Mouse (Mus musculus): ENCODE measurements at regions not wholly inside any gene's neighbourhood (a gene's known extent, or its start where the extent isn't known, plus 50 kb on each side); places are given as distances from the start of the nearest gene placed in this dataset.

DNA sequence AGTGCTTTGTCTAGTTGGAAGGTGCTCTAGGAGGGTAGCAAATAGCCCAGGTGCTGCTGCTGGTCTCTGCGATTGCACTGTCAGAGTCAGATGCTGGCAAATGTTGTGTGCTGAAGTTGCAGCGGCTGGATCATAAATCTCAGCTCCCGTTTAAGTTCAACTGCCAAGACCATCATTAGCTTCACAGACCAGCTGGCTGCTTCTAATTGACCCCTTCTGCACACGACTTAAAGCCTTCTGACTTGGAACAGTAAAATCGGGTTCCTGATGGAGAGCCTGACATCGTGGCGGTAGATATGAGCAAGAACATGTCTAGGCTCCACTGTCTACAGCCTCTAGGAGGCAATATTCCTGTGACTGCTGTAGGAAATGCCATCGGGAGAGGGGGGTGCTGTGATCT, 416.0 kb upstream of the Slc35b3 start:
- no peak for ATAC-seq
- Histone ChIP-seq H3K9ac (ENCODE audit: low read depth, low read length) (no peak overlapping the region), H3K4me3 (ENCODE audit: low read depth, low read length) (no peak overlapping the region), H3K27me3 (ENCODE audit: control insufficient read depth, insufficient read depth, low read depth, low read length) (no peaks in the 10 kb centered on the region), H3K27ac (ENCODE audit: low read length) (no peak overlapping the region), H3K4me1 (ENCODE audit: control insufficient read depth, insufficient read depth, low read length) (no peaks in the 10 kb centered on the region), H3K36me3 (ENCODE audit: control insufficient read depth, insufficient read depth, low read length) (no peaks in the 10 kb centered on the region), H3K9me3 (replicated peaks; ENCODE audit: control insufficient read depth, low read length, poor library complexity, severe bottlenecking) (no peaks in the 10 kb centered on the region), H3K4me2 (ENCODE audit: low read length) (no peak overlapping the region)
- 91% methylated on average over 8 of the region's 8 CpGs for WGBS

DNA sequence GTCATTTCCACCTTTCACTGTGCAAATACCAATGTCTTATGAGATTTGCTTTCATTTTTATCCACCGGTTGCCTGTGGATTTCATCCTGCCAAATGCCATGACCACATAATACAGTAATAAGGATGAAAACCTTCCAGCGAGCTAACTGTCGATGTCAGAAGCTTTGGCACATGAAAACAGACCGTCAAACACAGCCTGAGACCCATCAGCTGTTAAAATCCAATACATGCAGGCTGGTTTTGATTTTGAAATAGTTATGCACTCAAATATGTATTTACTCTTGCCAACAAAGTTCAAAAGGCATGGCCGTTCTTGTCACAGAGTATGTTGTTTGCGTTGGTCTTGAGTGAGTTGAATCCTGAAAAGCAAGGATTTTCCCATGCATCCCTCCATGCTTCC, 415.6 kb upstream of the Slc35b3 start:
- Histone ChIP-seq H3K9me3 (replicated peaks; ENCODE audit: control insufficient read depth, low read length, poor library complexity, severe bottlenecking) (no peaks in the 10 kb centered on the region), H3K4me3 (ENCODE audit: low read depth, low read length) (no peak overlapping the region), H3K4me2 (ENCODE audit: low read length) (no peak overlapping the region), H3K27me3 (ENCODE audit: control insufficient read depth, insufficient read depth, low read depth, low read length) (no peaks in the 10 kb centered on the region), H3K36me3 (ENCODE audit: control insufficient read depth, insufficient read depth, low read length) (no peaks in the 10 kb centered on the region), H3K9ac (ENCODE audit: low read depth, low read length) (no peak overlapping the region), H3K4me1 (ENCODE audit: control insufficient read depth, insufficient read depth, low read length) (no peaks in the 10 kb centered on the region), H3K27ac (ENCODE audit: low read length) (no peak overlapping the region)
- ATAC-seq = no peak
- WGBS = 90% methylated on average over 6 of the region's 6 CpGs

DNA sequence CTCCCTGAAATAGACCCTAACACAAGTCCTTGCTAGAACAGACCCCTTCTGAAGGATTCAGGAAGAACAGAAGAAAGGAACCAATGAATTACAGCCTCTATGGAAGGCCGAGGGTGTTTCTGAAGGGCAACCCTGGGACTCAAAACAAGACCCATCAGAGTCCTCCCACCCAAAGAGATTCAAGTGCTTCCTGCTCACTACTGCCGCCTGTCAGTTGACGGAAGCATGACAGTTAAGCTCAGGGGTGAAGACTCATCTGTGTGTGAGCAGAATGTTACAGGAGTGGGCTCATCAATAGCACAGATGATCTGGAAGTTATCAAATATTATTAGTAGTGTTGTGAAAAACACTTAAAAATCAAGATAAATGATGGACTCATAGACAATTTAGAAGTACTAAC, 411.9 kb upstream of the Slc35b3 start:
- Histone ChIP-seq H3K4me2 (ENCODE audit: low read length) (no peak overlapping the region), H3K4me1 (ENCODE audit: control insufficient read depth, insufficient read depth, low read length) (no peaks in the 10 kb centered on the region), H3K4me3 (ENCODE audit: low read depth, low read length) (no peak overlapping the region), H3K36me3 (ENCODE audit: control insufficient read depth, insufficient read depth, low read length) (no peaks in the 10 kb centered on the region), H3K9me3 (replicated peaks; ENCODE audit: control insufficient read depth, low read length, poor library complexity, severe bottlenecking) (no peaks in the 10 kb centered on the region), H3K27me3 (ENCODE audit: control insufficient read depth, insufficient read depth, low read depth, low read length) (no peaks in the 10 kb centered on the region), H3K9ac (ENCODE audit: low read depth, low read length) (no peak overlapping the region), H3K27ac (ENCODE audit: low read length) (no peak overlapping the region)
- 73% methylated on average over 3 of the region's 3 CpGs for WGBS
- ATAC-seq = no peak

GRCm38 (mm10) chr13:39363637-39364036, 403.0 kb upstream of the Slc35b3 start:
- H3K27ac ChIP-seq (ENCODE audit: low read length) = no peak overlapping the region
- H3K4me1 ChIP-seq (ENCODE audit: control insufficient read depth, insufficient read depth, low read length) = no peaks in the 10 kb centered on the region
- WGBS = 56% methylated on average over 4 of the region's 4 CpGs
- H3K4me3 ChIP-seq (ENCODE audit: low read depth, low read length) = no peak overlapping the region
- H3K4me2 ChIP-seq (ENCODE audit: low read length) = no peak overlapping the region
- H3K9me3 ChIP-seq (replicated peaks; ENCODE audit: control insufficient read depth, low read length, poor library complexity, severe bottlenecking) = no peaks in the 10 kb centered on the region
- no peaks in the 10 kb centered on the region for H3K27me3 ChIP-seq (ENCODE audit: control insufficient read depth, insufficient read depth, low read depth, low read length)
- no peaks in the 10 kb centered on the region for H3K36me3 ChIP-seq (ENCODE audit: control insufficient read depth, insufficient read depth, low read length)
- ATAC-seq = no peak
- H3K9ac ChIP-seq (ENCODE audit: low read depth, low read length) = no peak overlapping the region

DNA sequence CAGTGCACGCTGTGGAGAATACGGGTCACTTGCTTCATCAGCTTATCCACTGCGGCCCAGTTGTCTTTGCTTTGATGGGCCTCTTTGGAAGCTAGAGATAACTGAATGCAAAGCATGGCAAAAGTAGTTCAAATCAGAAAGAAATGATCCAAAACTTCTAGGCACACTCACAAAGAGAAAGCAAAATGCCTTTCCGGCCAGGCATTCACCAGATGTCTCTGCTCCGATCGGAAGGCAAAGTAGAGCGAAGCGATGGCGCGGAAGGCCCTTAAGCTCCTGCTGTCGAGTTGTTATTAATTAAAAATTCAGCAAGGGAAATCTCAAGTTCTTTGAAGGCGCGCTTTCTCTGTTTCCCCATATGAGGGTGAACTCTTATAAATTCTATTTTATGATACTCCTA, 401.9 kb upstream of the Slc35b3 start:
- no peaks in the 10 kb centered on the region for H3K27me3 ChIP-seq (ENCODE audit: control insufficient read depth, insufficient read depth, low read depth, low read length)
- no peak overlapping the region for H3K9ac ChIP-seq (ENCODE audit: low read depth, low read length)
- no peaks in the 10 kb centered on the region for H3K36me3 ChIP-seq (ENCODE audit: control insufficient read depth, insufficient read depth, low read length)
- H3K4me3 ChIP-seq (ENCODE audit: low read depth, low read length) = no peak overlapping the region
- H3K4me2 ChIP-seq (ENCODE audit: low read length) = no peak overlapping the region
- H3K27ac ChIP-seq (ENCODE audit: low read length) = no peak overlapping the region
- no peaks in the 10 kb centered on the region for H3K4me1 ChIP-seq (ENCODE audit: control insufficient read depth, insufficient read depth, low read length)
- no peaks in the 10 kb centered on the region for H3K9me3 ChIP-seq (replicated peaks; ENCODE audit: control insufficient read depth, low read length, poor library complexity, severe bottlenecking)
- ATAC-seq = no peak
- WGBS = 51% methylated on average over 13 of the region's 13 CpGs

GRCm38 (mm10) chr13:39351606-39352005, 390.9 kb upstream of the Slc35b3 start:
- Histone ChIP-seq H3K27me3 (ENCODE audit: control insufficient read depth, insufficient read depth, low read depth, low read length) (no peaks in the 10 kb centered on the region), H3K9ac (ENCODE audit: low read depth, low read length) (no peak overlapping the region), H3K4me1 (ENCODE audit: control insufficient read depth, insufficient read depth, low read length) (no peaks in the 10 kb centered on the region), H3K4me2 (ENCODE audit: low read length) (no peak overlapping the region), H3K9me3 (replicated peaks; ENCODE audit: control insufficient read depth, low read length, poor library complexity, severe bottlenecking) (no peaks in the 10 kb centered on the region), H3K36me3 (ENCODE audit: control insufficient read depth, insufficient read depth, low read length) (no peaks in the 10 kb centered on the region), H3K27ac (ENCODE audit: low read length) (no peak overlapping the region), H3K4me3 (ENCODE audit: low read depth, low read length) (no peak overlapping the region)
- no peak for ATAC-seq
- WGBS = 73% methylated on average over 2 of the region's 2 CpGs

DNA sequence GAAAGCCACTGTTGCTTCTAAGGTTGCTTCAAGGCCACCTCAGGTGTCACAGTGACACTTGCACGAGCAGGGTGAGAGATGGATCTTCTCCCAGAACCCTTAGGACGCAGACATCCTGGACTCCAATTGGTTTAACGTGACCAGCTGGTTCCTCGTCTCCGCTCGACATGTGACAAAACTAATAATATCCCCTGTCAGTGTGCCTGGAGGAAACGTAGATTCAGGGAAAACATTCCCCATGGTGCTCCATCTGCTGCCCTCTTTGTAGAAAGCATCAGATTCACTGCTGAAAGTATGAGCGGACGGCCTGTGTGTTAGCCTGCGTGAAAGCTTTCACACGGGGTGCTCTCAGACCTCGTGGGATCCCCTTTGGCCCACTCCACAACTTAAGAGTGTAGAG, 390.0 kb upstream of the Slc35b3 start:
- Histone ChIP-seq H3K4me3 (ENCODE audit: low read depth, low read length) (no peak overlapping the region), H3K9ac (ENCODE audit: low read depth, low read length) (no peak overlapping the region), H3K9me3 (replicated peaks; ENCODE audit: control insufficient read depth, low read length, poor library complexity, severe bottlenecking) (no peaks in the 10 kb centered on the region), H3K4me1 (ENCODE audit: control insufficient read depth, insufficient read depth, low read length) (no peaks in the 10 kb centered on the region), H3K36me3 (ENCODE audit: control insufficient read depth, insufficient read depth, low read length) (no peaks in the 10 kb centered on the region), H3K27me3 (ENCODE audit: control insufficient read depth, insufficient read depth, low read depth, low read length) (no peaks in the 10 kb centered on the region), H3K4me2 (ENCODE audit: low read length) (no peak overlapping the region), H3K27ac (ENCODE audit: low read length) (no peak overlapping the region)
- no peak for ATAC-seq
- 63% methylated on average over 12 of the region's 12 CpGs for WGBS

DNA sequence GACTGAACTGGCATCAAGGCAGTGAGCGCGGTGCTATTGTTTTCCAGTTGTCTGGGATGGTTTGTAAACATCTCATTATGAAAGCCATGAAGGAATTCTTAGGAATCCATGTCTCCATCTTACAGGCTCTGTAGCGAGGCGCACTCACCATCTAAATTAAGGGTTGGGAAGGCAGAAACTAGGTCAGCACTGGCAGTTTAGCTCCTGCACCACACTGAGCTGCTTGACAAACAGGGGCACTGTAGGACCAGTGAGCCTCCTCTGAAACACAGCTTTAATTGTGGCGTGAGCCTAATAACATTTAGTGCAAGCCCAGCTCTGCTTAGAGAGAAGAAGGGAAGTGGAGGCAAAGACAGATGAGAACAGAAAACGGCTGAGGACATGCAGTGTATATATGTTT, 387.1 kb upstream of the Slc35b3 start:
- no peak overlapping the region for H3K4me3 ChIP-seq (ENCODE audit: low read depth, low read length)
- H3K36me3 ChIP-seq (ENCODE audit: control insufficient read depth, insufficient read depth, low read length) = no peaks in the 10 kb centered on the region
- no peaks in the 10 kb centered on the region for H3K27me3 ChIP-seq (ENCODE audit: control insufficient read depth, insufficient read depth, low read depth, low read length)
- no peak overlapping the region for H3K4me2 ChIP-seq (ENCODE audit: low read length)
- H3K9me3 ChIP-seq (replicated peaks; ENCODE audit: control insufficient read depth, low read length, poor library complexity, severe bottlenecking) = no peaks in the 10 kb centered on the region
- H3K4me1 ChIP-seq (ENCODE audit: control insufficient read depth, insufficient read depth, low read length) = no peaks in the 10 kb centered on the region
- no peak overlapping the region for H3K27ac ChIP-seq (ENCODE audit: low read length)
- no peak overlapping the region for H3K9ac ChIP-seq (ENCODE audit: low read depth, low read length)
- no peak for ATAC-seq
- WGBS = 89% methylated on average over 6 of the region's 6 CpGs

- WGBS = 64% methylated on average over 7 of the region's 7 CpGs
- H3K36me3 ChIP-seq (ENCODE audit: control insufficient read depth, insufficient read depth, low read length) = no peaks in the 10 kb centered on the region
- no peak overlapping the region for H3K4me2 ChIP-seq (ENCODE audit: low read length)
- no peak overlapping the region for H3K9ac ChIP-seq (ENCODE audit: low read depth, low read length)
- H3K4me3 ChIP-seq (ENCODE audit: low read depth, low read length) = no peak overlapping the region
- ATAC-seq = no peak
- H3K4me1 ChIP-seq (ENCODE audit: control insufficient read depth, insufficient read depth, low read length) = no peaks in the 10 kb centered on the region
- no peaks in the 10 kb centered on the region for H3K9me3 ChIP-seq (replicated peaks; ENCODE audit: control insufficient read depth, low read length, poor library complexity, severe bottlenecking)
- H3K27ac ChIP-seq (ENCODE audit: low read length) = no peak overlapping the region
- no peaks in the 10 kb centered on the region for H3K27me3 ChIP-seq (ENCODE audit: control insufficient read depth, insufficient read depth, low read depth, low read length)
Observed at GRCm38 (mm10) chr13:39334874-39335273, 374.2 kb upstream of the Slc35b3 start.

GRCm38 (mm10) chr13:39329794-39330193, 369.1 kb upstream of the Slc35b3 start:
- no peak overlapping the region for H3K4me3 ChIP-seq (ENCODE audit: low read depth, low read length)
- no peaks in the 10 kb centered on the region for H3K27me3 ChIP-seq (ENCODE audit: control insufficient read depth, insufficient read depth, low read depth, low read length)
- no peak for ATAC-seq
- H3K4me1 ChIP-seq (ENCODE audit: control insufficient read depth, insufficient read depth, low read length) = no peaks in the 10 kb centered on the region
- H3K9me3 ChIP-seq (replicated peaks; ENCODE audit: control insufficient read depth, low read length, poor library complexity, severe bottlenecking) = no peaks in the 10 kb centered on the region
- H3K27ac ChIP-seq (ENCODE audit: low read length) = no peak overlapping the region
- no peak overlapping the region for H3K9ac ChIP-seq (ENCODE audit: low read depth, low read length)
- 89% methylated on average over 3 of the region's 3 CpGs for WGBS
- no peaks in the 10 kb centered on the region for H3K36me3 ChIP-seq (ENCODE audit: control insufficient read depth, insufficient read depth, low read length)
- H3K4me2 ChIP-seq (ENCODE audit: low read length) = no peak overlapping the region
